Mouse (Mus musculus) spleen, adult 2 months (tissue): ENCODE measurements around the gene Timm8a2.

ENCODE experiments used
- CTCF ChIP-seq: fragments of 200-500 bp; IDR thresholded peaks from 2 replicates; pipeline ENCODE4 v1.5.1; 2011; ENCODE audit warnings: mild to moderate bottlenecking, inconsistent platforms; ENCODE audit not compliant: insufficient read depth, insufficient read length, insufficient replicate concordance; ENCODE audit errors: extremely low read depth
- POLR2A ChIP-seq: fragments of 200-500 bp; IDR thresholded peaks from 2 replicates; pipeline ENCODE4 v1.6.1; 2011; ENCODE audit warnings: low read depth, low read length, inconsistent platforms

- TF ChIP-seq CTCF (no peak), POLR2A (no peak)
These were observed 37.7 kb upstream of the Timm8a2 start for GRCm38 (mm10) chr14:121996786-121997185.
